Mouse (Mus musculus) thymus, adult 2 months (tissue): ENCODE results near the gene P2ry6. TPM values are rescaled to one million over a fixed set of nuclear protein-coding genes. Genes with fewer than 3 reads are reported as not detected.

Experiments used
- DNase-seq: peaks from one replicate; pipeline ENCODE4 v3.0.0; 2021
- H3K27ac ChIP-seq: fragments of 200-500 bp; 2 replicates; pipeline ENCODE4 v1.5.1; 2012; ENCODE audit warnings: low read length, control low read depth; ENCODE audit not compliant: control insufficient read depth, insufficient read depth
- H3K27me3 ChIP-seq: fragments of 200-500 bp; 2 replicates; pipeline ENCODE4 v1.6.1; 2012; ENCODE audit warnings: mild to moderate bottlenecking, low read length, moderate library complexity, mixed read lengths; ENCODE audit not compliant: control insufficient read depth, insufficient read depth
- H3K36me3 ChIP-seq: fragments of 200-500 bp; 2 replicates; pipeline ENCODE4 v1.6.1; 2012; ENCODE audit warnings: mild to moderate bottlenecking, low read length, moderate library complexity; ENCODE audit not compliant: control insufficient read depth, insufficient read depth
- H3K4me1 ChIP-seq: fragments of 200-500 bp; replicated peaks from 2 replicates; pipeline ENCODE4 v1.6.1; 2012; ENCODE audit warnings: low read length; ENCODE audit not compliant: control insufficient read depth, insufficient read depth
- H3K4me3 ChIP-seq: fragments of 200-500 bp; 2 replicates; pipeline ENCODE4 v1.5.1; 2012; ENCODE audit warnings: mild to moderate bottlenecking, low read length, control low read depth, moderate library complexity; ENCODE audit not compliant: control insufficient read depth, insufficient read depth
- CTCF ChIP-seq: fragments of 200-500 bp; IDR thresholded peaks from 2 replicates; pipeline ENCODE4 v1.5.1; 2012; ENCODE audit warnings: mild to moderate bottlenecking, control low read depth, low read length, moderate library complexity, borderline replicate concordance; ENCODE audit not compliant: control insufficient read depth, poor library complexity, insufficient read depth; ENCODE audit errors: extremely low read depth
- POLR2A ChIP-seq: fragments of 200-500 bp; IDR thresholded peaks from 2 replicates; pipeline ENCODE4 v1.6.1; 2012; ENCODE audit warnings: mild to moderate bottlenecking, low read length, control low read depth, moderate library complexity; ENCODE audit not compliant: control insufficient read depth, poor library complexity, insufficient read depth; ENCODE audit errors: extremely low read depth
- WGBS: fragments of 180-500 bp; shearing (Covaris S2); methylation state at CpG from one replicate; pipeline ENCODE4 v1.1.7; 2018; 5-methylcytosine and 5-hydroxymethylcytosine counted together
- polyA plus RNA-seq: library from polyadenylated mRNA; depleted of rRNA; stranded (reverse); fragments of >200 nt; gene quantifications from 2 replicates; pipeline ENCODE4 v1.2.3, GENCODE M21; 2012

Gene P2ry6
- polyA plus RNA-seq, 1 experiment: 36.0 TPM

GRCm38 (mm10) chr7:100930619-100931315 is 43.7 kb downstream of the P2ry6 start:
- Histone ChIP-seq H3K27ac (no peak overlapping the region), H3K27me3 (peaks cover 13% of the 10 kb centered on the region), H3K4me3 (peak overlapping the region; percentile 55; the same call in 1 of the 2 replicates), H3K4me1 (peaks cover 18% of the 10 kb centered on the region), H3K36me3 (no peaks in the 10 kb centered on the region)
- no peak for TF ChIP-seq POLR2A
- no peak for TF ChIP-seq CTCF
- WGBS: 30% methylated on average over 53 of the region's 53 CpGs
- no peak for DNase-seq

DNA sequence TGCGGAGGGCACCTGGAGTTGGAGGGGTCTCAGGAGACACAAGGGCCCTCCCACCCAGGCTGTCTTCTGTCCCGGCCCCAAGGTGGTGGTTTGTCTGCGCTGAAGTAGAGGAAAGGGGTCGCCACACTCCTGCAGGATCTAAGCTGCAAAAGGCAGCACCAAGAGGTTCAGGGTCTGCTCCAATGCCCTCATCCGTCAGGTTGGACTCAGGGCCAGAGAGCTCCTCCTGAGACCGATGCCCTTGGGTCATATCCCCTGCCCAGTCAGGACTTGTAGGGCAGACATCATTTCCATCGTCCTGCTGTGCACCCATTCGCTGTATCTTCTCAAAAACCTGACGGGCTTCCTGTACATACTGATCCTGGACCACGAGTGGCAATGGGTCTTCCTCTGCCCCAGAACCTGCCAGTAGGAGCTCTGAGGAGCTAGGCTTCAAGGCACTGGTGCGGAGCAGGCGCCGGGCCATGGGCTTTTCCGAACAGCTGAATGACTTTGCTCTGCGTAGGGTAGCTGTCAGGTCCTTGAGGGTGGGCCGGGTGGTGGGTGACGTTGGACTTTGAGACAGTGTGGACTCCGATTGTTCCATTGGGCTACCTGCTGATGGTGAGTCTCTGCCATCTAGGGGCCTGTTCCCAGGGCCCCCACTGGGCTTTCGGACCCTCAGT is 44.7 kb downstream of the P2ry6 start:
- no peak for TF ChIP-seq CTCF
- no peak for TF ChIP-seq POLR2A
- peaks cover 13% of the 10 kb centered on the region for H3K27me3 ChIP-seq
- DNase-seq: no peak
- H3K4me1 ChIP-seq: peaks cover 18% of the 10 kb centered on the region
- H3K4me3 ChIP-seq: no peak overlapping the region
- H3K36me3 ChIP-seq: no peaks in the 10 kb centered on the region
- WGBS: 89% methylated on average over 19 of the region's 19 CpGs
- no peak overlapping the region for H3K27ac ChIP-seq

DNA sequence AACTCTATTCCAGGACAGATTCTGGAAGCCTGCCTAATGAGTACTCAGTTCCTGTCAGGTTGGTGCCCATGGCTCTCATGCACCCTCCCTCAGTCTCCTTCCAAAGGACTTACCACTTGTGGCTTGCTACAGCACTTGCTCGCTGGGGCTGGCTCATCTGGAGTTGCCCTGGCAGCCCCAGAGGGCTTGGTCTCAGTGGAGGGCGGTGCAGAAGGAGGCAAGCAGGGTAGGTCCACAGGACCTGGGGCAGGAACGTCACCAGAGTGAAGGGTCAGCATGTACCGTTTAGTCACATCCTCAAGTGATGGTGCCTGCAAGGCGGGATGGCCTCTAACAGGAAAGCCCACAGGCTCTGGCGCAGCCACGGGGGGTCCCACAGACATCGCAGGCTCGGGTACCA is 46.0 kb downstream of the P2ry6 start:
- TF ChIP-seq POLR2A: no peak
- no peak for TF ChIP-seq CTCF
- Histone ChIP-seq H3K36me3 (no peaks in the 10 kb centered on the region), H3K4me1 (peaks cover 18% of the 10 kb centered on the region), H3K27ac (no peak overlapping the region), H3K27me3 (peaks cover 13% of the 10 kb centered on the region), H3K4me3 (no peak overlapping the region)
- no peak for DNase-seq
- WGBS: 91% methylated on average over 9 of the region's 9 CpGs

GRCm38 (mm10) chr7:100927287-100928000 is 47.0 kb downstream of the P2ry6 start:
- DNase-seq: no peak
- peaks cover 15% of the 10 kb centered on the region for H3K4me1 ChIP-seq
- H3K36me3 ChIP-seq: no peaks in the 10 kb centered on the region
- TF ChIP-seq CTCF: no peak
- TF ChIP-seq POLR2A: no peak
- 74% methylated on average over 7 of the region's 7 CpGs for WGBS
- H3K4me3 ChIP-seq: no peak overlapping the region
- H3K27ac ChIP-seq: no peak overlapping the region
- H3K27me3 ChIP-seq: peaks cover 13% of the 10 kb centered on the region

GRCm38 (mm10) chr7:100926311-100926923 is 48.0 kb downstream of the P2ry6 start:
- Histone ChIP-seq H3K4me3 (no peak overlapping the region), H3K27ac (no peak overlapping the region), H3K27me3 (peaks cover 10% of the 10 kb centered on the region), H3K4me1 (peaks cover 7% of the 10 kb centered on the region), H3K36me3 (no peaks in the 10 kb centered on the region)
- DNase-seq: no peak
- WGBS: 86% methylated on average over 12 of the region's 12 CpGs
- TF ChIP-seq CTCF: no peak
- TF ChIP-seq POLR2A: no peak

DNA sequence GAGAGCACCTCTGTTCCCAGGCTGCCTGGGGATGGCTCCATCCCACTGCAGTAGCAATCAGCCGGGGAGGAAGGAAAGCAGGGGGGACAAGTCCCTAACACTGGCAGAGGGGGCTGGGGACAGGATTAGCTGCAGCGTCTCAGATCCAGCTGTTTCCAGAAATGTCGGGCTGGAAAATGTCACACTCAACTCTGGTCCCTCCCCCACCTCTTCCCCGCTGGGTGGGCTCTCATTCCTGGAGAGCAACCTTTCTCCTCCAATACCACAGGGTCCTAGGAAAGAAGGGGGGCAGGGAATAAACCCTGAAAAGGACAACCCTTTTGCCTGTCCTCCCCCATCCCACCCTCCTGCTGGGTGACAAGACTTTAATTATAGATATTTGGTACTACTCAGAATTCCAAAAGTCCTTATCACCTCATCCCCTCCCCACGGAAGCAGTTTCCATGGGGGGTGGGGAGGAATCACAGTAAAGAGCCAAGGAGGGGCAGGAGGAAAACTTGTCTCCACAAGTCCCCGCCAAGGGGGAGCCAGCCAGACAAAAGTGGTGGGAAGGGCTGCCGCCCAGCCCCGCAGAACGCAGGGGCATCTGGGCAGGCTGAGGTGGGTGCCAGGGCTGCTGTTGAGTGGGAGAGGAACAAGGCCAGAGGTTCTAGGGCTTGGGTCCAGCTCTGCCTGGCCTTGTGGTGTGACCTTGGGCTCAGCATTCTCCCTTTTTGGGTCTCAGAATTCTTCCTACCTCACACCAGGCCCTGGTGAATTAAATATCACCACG is 49.6 kb downstream of the P2ry6 start:
- 89% methylated on average over 10 of the region's 10 CpGs for WGBS
- H3K4me3 ChIP-seq: no peak overlapping the region
- no peaks in the 10 kb centered on the region for H3K36me3 ChIP-seq
- no peaks in the 10 kb centered on the region for H3K4me1 ChIP-seq
- no peak for DNase-seq
- no peak overlapping the region for H3K27ac ChIP-seq
- peaks cover under 1% of the 10 kb centered on the region; the same call in 1 of the 2 replicates for H3K27me3 ChIP-seq
- TF ChIP-seq CTCF (no peak), POLR2A (no peak)
